Mouse (Mus musculus): ENCODE measurements around the gene Vwa3a. TPM values are rescaled to one million over a fixed set of nuclear protein-coding genes. Genes with fewer than 3 reads are reported as not detected.

Vwa3a gene
- 0.04 and 0.31 TPM in 2 replicates for polyA plus RNA-seq (2014; fragmentation: Nextera tagmentation; extraction: Ambion mirVana)

DNA sequence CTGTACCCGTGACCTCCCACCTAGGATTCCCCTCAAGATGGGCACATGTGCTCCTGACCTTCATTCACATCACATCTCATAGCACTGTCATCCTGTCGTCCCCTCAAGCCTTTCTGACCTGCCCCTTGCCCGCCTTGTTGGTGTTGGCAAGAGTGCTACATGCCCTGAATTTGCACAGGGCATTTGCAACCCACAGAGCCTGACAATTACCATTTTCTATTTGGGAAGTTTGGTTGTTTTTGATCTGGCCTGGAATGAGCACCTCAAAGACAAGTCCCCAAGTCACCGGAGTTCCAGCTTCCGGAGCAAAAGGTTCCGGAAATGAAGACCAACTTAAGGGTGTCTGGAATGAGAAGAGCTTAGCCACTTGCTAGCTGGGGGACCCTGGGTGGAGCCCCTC is at the start of gene Vwa3a:
TSS of gene Vwa3a (plus strand) at position 301 of the 400 bp plus-strand sequence.
- WGBS, result 71% methylated on average over 6 of the region's 6 CpGs
- H3K27me3 ChIP-seq (ENCODE audit: control insufficient read depth, insufficient read depth, low read length), result no peaks in the 10 kb centered on the region
- no peak within 1 kb of the TSS for H3K27ac ChIP-seq (replicated peaks; ENCODE audit: low read depth, low read length)

DNA sequence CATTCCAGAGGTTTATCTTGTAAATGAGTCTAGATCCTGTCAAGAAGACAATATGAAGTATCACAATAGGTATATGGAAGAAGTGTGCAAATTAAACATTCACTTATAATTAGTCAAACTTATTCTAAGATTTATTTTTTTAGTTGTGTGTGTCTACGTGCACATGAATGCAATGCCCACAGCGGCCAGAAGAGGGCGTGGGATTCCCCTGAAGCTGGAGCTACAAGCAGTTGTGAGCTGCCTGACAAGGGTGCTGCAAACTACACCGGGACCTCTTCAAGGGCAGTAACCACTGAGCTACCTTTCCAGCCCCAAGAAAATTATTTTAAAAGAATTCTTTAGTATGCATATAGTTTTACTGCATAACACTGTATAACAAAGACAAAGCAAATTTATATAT is 48.5 kb upstream of the Vwa3a start:
- H3K27ac ChIP-seq (replicated peaks; ENCODE audit: low read depth, low read length), result no peak overlapping the region
- H3K9me3 ChIP-seq (ENCODE audit: control insufficient read depth, low read length), result no peaks in the 10 kb centered on the region
- no peak overlapping the region for H3K4me2 ChIP-seq (ENCODE audit: low read depth, severe bottlenecking)
- H3K4me1 ChIP-seq (ENCODE audit: control insufficient read depth, insufficient read depth, low read length), result 0 out of 2 replicates have a peak, but pooled peaks cover 3% of the 10 kb centered on the region
- 0 out of 2 replicates have a peak, but pooled peaks cover 2% of the 10 kb centered on the region for H3K36me3 ChIP-seq (ENCODE audit: control insufficient read depth, insufficient read depth, low read length)
- H3K4me3 ChIP-seq (ENCODE audit: low read depth, low read length), result no peak overlapping the region
- ATAC-seq (ENCODE audit: insufficient number of reproducible peaks, low FRiP score, low TSS enrichment, low read depth) (no peak), DNase-seq (ENCODE audit: low spot score) (no peak)
- H3K27me3 ChIP-seq (ENCODE audit: control insufficient read depth, insufficient read depth, low read length), result no peaks in the 10 kb centered on the region
- WGBS, result 71% methylated on average over 4 of the region's 4 CpGs
- H3K9ac ChIP-seq (ENCODE audit: low read length), result no peak overlapping the region

More for the DNA sequence above, at the start of gene Vwa3a:
- ATAC-seq (ENCODE audit: insufficient number of reproducible peaks, low FRiP score, low TSS enrichment, low read depth), result no peak
- DNase-seq (ENCODE audit: low spot score), result no peak
- Histone ChIP-seq H3K36me3 (ENCODE audit: control insufficient read depth, insufficient read depth, low read length) (no peaks in the 10 kb centered on the region; the same call in 1 of the 2 replicates), H3K4me1 (ENCODE audit: control insufficient read depth, insufficient read depth, low read length) (no peaks in the 10 kb centered on the region), H3K9ac (ENCODE audit: low read length) (no peak within 1 kb of the TSS), H3K9me3 (ENCODE audit: control insufficient read depth, low read length) (no peaks in the 10 kb centered on the region), H3K4me3 (ENCODE audit: low read depth, low read length) (no peak within 1 kb of the TSS), H3K4me2 (ENCODE audit: low read depth, severe bottlenecking) (no peak within 1 kb of the TSS)

GRCm38 (mm10) chr7:120693831-120694375 is 45.2 kb upstream of the Vwa3a start:
- no peak for DNase-seq (ENCODE audit: low spot score)
- Histone ChIP-seq H3K27ac (replicated peaks; ENCODE audit: low read depth, low read length) (no peak overlapping the region), H3K4me2 (ENCODE audit: low read depth, severe bottlenecking) (no peak overlapping the region), H3K36me3 (ENCODE audit: control insufficient read depth, insufficient read depth, low read length) (0 out of 2 replicates have a peak, but pooled peaks cover 2% of the 10 kb centered on the region), H3K4me3 (ENCODE audit: low read depth, low read length) (no peak overlapping the region), H3K9ac (ENCODE audit: low read length) (no peak overlapping the region), H3K4me1 (ENCODE audit: control insufficient read depth, insufficient read depth, low read length) (0 out of 2 replicates have a peak, but pooled peaks cover 3% of the 10 kb centered on the region), H3K27me3 (ENCODE audit: control insufficient read depth, insufficient read depth, low read length) (no peaks in the 10 kb centered on the region), H3K9me3 (ENCODE audit: control insufficient read depth, low read length) (no peaks in the 10 kb centered on the region)
- ATAC-seq (ENCODE audit: insufficient number of reproducible peaks, low FRiP score, low TSS enrichment, low read depth), result no peak
- 95% methylated on average over 5 of the region's 5 CpGs for WGBS

- 28% methylated on average over 6 of the region's 6 CpGs for WGBS
- H3K9ac ChIP-seq (ENCODE audit: low read length), result no peak overlapping the region
- no peaks in the 10 kb centered on the region for H3K9me3 ChIP-seq (ENCODE audit: control insufficient read depth, low read length)
Observed at GRCm38 (mm10) chr7:120695196-120695595, 43.9 kb upstream of the Vwa3a start.

GRCm38 (mm10) chr7:120695641-120696040 is 43.5 kb upstream of the Vwa3a start:
- Histone ChIP-seq H3K4me2 (ENCODE audit: low read depth, severe bottlenecking) (no peak overlapping the region), H3K4me3 (ENCODE audit: low read depth, low read length) (no peak overlapping the region), H3K36me3 (ENCODE audit: control insufficient read depth, insufficient read depth, low read length) (0 out of 2 replicates have a peak, but pooled peaks cover 2% of the 10 kb centered on the region), H3K4me1 (ENCODE audit: control insufficient read depth, insufficient read depth, low read length) (0 out of 2 replicates have a peak, but pooled peaks cover 3% of the 10 kb centered on the region), H3K9me3 (ENCODE audit: control insufficient read depth, low read length) (no peaks in the 10 kb centered on the region), H3K9ac (ENCODE audit: low read length) (no peak overlapping the region), H3K27me3 (ENCODE audit: control insufficient read depth, insufficient read depth, low read length) (no peaks in the 10 kb centered on the region), H3K27ac (replicated peaks; ENCODE audit: low read depth, low read length) (no peak overlapping the region)
- DNase-seq (ENCODE audit: low spot score), result no peak
- WGBS, result 56% methylated on average over 1 of the region's 1 CpGs
- ATAC-seq (ENCODE audit: insufficient number of reproducible peaks, low FRiP score, low TSS enrichment, low read depth), result no peak

More at GRCm38 (mm10) chr7:120695196-120695595, 43.9 kb upstream of the Vwa3a start:
- DNase-seq (ENCODE audit: low spot score), result no peak
- H3K4me2 ChIP-seq (ENCODE audit: low read depth, severe bottlenecking), result no peak overlapping the region
- ATAC-seq (ENCODE audit: insufficient number of reproducible peaks, low FRiP score, low TSS enrichment, low read depth), result no peak
- no peaks in the 10 kb centered on the region for H3K27me3 ChIP-seq (ENCODE audit: control insufficient read depth, insufficient read depth, low read length)
- no peak overlapping the region for H3K27ac ChIP-seq (replicated peaks; ENCODE audit: low read depth, low read length)
- 0 out of 2 replicates have a peak, but pooled peaks cover 3% of the 10 kb centered on the region for H3K4me1 ChIP-seq (ENCODE audit: control insufficient read depth, insufficient read depth, low read length)
- 0 out of 2 replicates have a peak, but pooled peaks cover 2% of the 10 kb centered on the region for H3K36me3 ChIP-seq (ENCODE audit: control insufficient read depth, insufficient read depth, low read length)
- H3K4me3 ChIP-seq (ENCODE audit: low read depth, low read length), result no peak overlapping the region

GRCm38 (mm10) chr7:120696331-120696730 is 42.8 kb upstream of the Vwa3a start:
- Histone ChIP-seq H3K4me3 (ENCODE audit: low read depth, low read length) (no peak overlapping the region), H3K4me2 (ENCODE audit: low read depth, severe bottlenecking) (no peak overlapping the region), H3K36me3 (ENCODE audit: control insufficient read depth, insufficient read depth, low read length) (0 out of 2 replicates have a peak, but pooled peaks cover 2% of the 10 kb centered on the region), H3K27me3 (ENCODE audit: control insufficient read depth, insufficient read depth, low read length) (no peaks in the 10 kb centered on the region), H3K9ac (ENCODE audit: low read length) (no peak overlapping the region), H3K4me1 (ENCODE audit: control insufficient read depth, insufficient read depth, low read length) (0 out of 2 replicates have a peak, but pooled peaks cover 3% of the 10 kb centered on the region), H3K27ac (replicated peaks; ENCODE audit: low read depth, low read length) (no peak overlapping the region), H3K9me3 (ENCODE audit: control insufficient read depth, low read length) (no peaks in the 10 kb centered on the region)
- DNase-seq (ENCODE audit: low spot score) (no peak), ATAC-seq (ENCODE audit: insufficient number of reproducible peaks, low FRiP score, low TSS enrichment, low read depth) (no peak)
- WGBS, result 89% methylated on average over 2 of the region's 2 CpGs

DNA sequence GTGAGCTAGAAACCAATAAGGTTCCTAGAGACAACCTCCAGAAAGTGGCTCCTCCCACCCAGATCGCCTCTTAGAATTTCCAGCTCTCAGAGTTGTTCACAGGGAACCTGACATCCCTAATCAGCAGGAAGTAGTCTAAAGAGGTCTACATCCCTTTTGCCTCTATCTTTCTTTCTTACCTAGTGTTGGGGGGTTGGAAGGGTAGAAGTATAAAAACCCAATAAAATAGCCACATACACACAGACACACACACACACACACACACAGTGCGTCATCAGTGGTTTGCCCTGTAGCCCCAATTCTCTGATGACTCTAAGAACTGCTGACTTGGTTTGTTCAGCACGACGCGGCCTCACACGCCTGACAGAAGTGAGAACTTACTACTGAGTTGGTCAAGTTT is 39.5 kb upstream of the Vwa3a start:
- ATAC-seq (ENCODE audit: insufficient number of reproducible peaks, low FRiP score, low TSS enrichment, low read depth), result no peak
- Histone ChIP-seq H3K27ac (replicated peaks; ENCODE audit: low read depth, low read length) (no peak overlapping the region), H3K27me3 (ENCODE audit: control insufficient read depth, insufficient read depth, low read length) (no peaks in the 10 kb centered on the region)

DNA sequence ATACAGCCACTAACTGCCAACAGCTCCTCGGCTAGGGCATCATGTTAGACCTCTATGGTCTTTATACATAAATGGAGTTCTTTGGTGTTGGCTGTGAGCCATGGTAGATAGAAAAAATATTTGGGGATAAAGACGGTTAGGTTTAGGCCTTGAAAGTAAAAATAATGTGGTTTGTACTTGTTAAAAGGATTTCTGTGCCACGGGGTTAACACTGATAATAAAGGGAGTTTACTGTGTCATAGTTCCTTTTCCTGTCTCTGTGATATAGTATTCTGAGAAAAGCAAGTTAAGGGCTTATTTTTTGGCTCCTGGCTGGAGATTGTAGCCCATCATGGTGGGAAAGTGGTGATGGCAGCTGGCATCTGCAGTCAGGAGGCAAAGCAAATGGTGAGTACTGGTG is 35.2 kb upstream of the Vwa3a start:
- 92% methylated on average over 3 of the region's 3 CpGs for WGBS
- no peaks in the 10 kb centered on the region for H3K4me1 ChIP-seq (ENCODE audit: control insufficient read depth, insufficient read depth, low read length)
- H3K27me3 ChIP-seq (ENCODE audit: control insufficient read depth, insufficient read depth, low read length), result no peaks in the 10 kb centered on the region
- no peaks in the 10 kb centered on the region for H3K36me3 ChIP-seq (ENCODE audit: control insufficient read depth, insufficient read depth, low read length)
- no peak overlapping the region for H3K4me3 ChIP-seq (ENCODE audit: low read depth, low read length)
- no peak overlapping the region for H3K4me2 ChIP-seq (ENCODE audit: low read depth, severe bottlenecking)
- H3K27ac ChIP-seq (replicated peaks; ENCODE audit: low read depth, low read length), result no peak overlapping the region
- no peak for DNase-seq (ENCODE audit: low spot score)
- H3K9ac ChIP-seq (ENCODE audit: low read length), result no peak overlapping the region
- no peaks in the 10 kb centered on the region for H3K9me3 ChIP-seq (ENCODE audit: control insufficient read depth, low read length)
- no peak for ATAC-seq (ENCODE audit: insufficient number of reproducible peaks, low FRiP score, low TSS enrichment, low read depth)

More for the DNA sequence above, 39.5 kb upstream of the Vwa3a start:
- Histone ChIP-seq H3K4me3 (ENCODE audit: low read depth, low read length) (no peak overlapping the region), H3K4me1 (ENCODE audit: control insufficient read depth, insufficient read depth, low read length) (0 out of 2 replicates have a peak, but pooled peaks cover 3% of the 10 kb centered on the region), H3K36me3 (ENCODE audit: control insufficient read depth, insufficient read depth, low read length) (no peaks in the 10 kb centered on the region), H3K9me3 (ENCODE audit: control insufficient read depth, low read length) (no peaks in the 10 kb centered on the region), H3K4me2 (ENCODE audit: low read depth, severe bottlenecking) (no peak overlapping the region), H3K9ac (ENCODE audit: low read length) (no peak overlapping the region)
- 92% methylated on average over 6 of the region's 6 CpGs for WGBS
- DNase-seq (ENCODE audit: low spot score), result no peak
